Mouse (Mus musculus): Measurements from ENCODE around the gene Tmc8.
"Not testable (repeated sequence)": the region's sequence is repeated elsewhere in the genome, so short reads cannot be mapped to it uniquely, and the experiment has no call there.

- TF ChIP-seq POLR2A (IDR thresholded peaks at IDR 0.05; ENCODE audit: low read depth, low read length); CTCF (IDR thresholded peaks at IDR 0.05; ENCODE audit: extremely low read depth, insufficient read length, insufficient replicate concordance, low read depth, low read length): not testable (repeated sequence)
Measured at GRCm38 (mm10) chr11:117833509-117833908, 51.6 kb downstream of the Tmc8 start.

Data from small intestine, adult 2 months (tissue).